Mouse (Mus musculus): ENCODE results near the gene A630001G21Rik.
"Not testable (repeated sequence)": the region's sequence is repeated elsewhere in the genome, so short reads cannot be mapped to it uniquely, and the experiment has no call there.

Gene A630001G21Rik

DNA sequence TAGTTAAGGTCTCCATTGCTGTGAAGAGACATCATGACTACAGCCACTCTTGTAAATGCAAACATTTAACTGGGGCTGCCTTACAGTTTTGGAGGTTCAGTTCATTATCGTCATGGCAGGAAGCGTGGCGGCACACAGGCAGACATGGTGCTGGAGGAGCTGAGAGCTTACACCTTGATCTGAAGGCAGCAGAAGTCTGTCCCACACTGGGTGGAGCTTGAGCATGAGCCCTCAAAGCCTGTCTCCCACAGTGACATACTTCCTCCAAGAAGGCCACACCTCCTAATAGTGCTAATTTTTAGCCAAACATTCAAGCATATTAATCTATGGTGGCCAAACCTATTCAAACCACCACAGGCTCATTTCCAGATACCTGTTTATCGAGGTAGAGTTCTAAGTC is at the start of gene A630001G21Rik:
TSS of gene A630001G21Rik (minus strand) at position 208 of the 400 bp plus-strand sequence.
- no peak for DNase-seq (ENCODE audit: low spot score in 2 of 2)

DNA sequence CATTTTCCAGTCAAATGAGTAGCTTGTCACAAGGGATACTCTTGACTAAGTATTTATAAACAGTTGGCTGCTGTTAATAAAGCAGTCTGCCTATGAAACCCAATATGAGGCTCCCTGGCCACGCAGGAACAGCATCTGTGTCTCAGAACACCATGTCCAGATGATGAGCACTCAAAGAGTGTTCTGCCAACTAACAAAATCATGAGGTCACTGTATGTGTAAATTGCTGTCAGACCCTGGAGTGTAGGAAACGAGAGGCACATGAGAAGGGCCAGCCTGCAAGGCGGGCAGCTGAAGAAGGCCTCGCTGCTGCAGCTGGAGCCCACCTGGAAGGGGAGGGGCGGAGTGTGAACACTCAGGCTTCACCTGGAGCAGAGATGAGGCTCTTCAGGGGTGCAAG is 48.7 kb upstream of the A630001G21Rik start:
- DNase-seq (ENCODE audit: low spot score in 2 of 2) = no peak

DNA sequence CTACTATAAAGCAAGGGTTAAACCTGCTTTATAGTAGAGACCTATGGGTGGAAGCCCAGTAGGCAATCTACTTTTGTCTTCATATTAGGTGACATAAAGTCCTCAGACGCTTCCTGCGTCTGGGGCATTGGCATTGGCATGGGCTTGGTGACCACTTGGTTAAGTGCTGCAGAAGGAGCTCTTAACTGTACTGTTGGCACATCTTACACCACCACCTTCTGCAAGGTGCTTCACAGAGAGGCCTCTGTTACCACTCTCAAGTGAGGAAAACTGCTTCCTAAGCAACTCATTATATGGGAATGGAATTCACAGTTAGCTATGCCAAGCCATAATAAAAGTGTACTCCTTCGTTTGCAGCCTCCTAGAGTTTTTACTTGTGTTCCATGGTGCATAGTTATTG is 46.5 kb upstream of the A630001G21Rik start:
- no peak for DNase-seq (ENCODE audit: low spot score in 2 of 2)

DNA sequence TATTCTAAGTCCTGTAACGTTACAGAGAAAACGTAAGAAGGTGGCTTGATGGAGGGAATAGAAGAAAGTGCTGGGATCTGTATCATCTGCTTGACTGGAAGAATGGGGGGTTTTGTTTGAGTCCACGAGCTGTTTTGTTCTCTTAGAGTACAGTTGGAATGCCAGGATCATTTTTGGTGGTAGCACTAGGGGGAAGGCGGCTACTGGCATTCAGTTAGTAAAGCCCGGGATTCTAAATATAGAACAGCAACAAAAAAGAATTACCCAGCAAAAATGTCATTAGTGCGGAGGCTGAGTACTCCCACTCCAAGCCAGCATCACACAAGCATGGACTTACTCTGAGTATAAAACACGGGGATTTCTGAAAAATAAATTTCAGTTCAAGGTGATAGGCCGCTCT is 43.8 kb upstream of the A630001G21Rik start:
- DNase-seq (ENCODE audit: low spot score in 2 of 2) = no peak

DNA sequence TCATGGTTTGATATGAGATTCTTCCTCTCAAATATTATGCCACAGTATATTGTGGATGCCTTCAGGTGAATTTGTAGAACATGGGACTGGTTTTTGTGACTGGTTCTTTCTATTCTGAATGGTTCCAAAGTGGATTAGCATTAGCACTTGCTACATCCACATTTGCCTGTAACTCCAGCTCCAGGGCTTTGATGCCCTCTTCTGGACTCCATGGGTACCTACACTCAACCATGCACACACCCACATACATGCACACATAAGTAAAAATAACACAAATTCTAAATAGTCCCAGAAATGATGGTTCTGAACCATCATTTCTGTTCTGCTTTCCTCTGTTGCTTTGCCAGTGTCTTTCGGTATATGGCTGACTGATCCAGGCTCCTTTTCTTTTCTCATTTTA is 41.3 kb upstream of the A630001G21Rik start:
- DNase-seq (ENCODE audit: low spot score in 2 of 2) = no peak

DNA sequence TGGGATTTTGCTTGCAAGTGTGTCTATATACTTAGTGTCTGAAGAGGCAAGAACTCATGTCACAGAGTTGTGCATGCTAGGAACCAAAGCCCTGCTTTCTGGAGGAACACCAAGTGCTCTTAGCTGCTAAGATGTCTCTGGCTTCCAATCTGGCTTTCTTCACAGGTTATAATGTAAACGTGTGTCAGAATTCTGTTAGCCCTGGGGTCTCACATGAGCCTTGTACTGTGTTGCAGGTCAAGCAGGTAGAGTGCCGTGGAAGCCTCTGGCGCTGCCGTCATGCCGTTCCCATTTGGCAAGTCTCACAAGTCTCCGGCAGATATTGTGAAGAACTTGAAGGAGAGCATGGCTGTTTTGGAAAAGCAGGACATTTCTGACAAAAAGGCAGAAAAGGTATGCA is 39.7 kb upstream of the A630001G21Rik start:
- DNase-seq (ENCODE audit: low spot score in 2 of 2) = no peak

DNA sequence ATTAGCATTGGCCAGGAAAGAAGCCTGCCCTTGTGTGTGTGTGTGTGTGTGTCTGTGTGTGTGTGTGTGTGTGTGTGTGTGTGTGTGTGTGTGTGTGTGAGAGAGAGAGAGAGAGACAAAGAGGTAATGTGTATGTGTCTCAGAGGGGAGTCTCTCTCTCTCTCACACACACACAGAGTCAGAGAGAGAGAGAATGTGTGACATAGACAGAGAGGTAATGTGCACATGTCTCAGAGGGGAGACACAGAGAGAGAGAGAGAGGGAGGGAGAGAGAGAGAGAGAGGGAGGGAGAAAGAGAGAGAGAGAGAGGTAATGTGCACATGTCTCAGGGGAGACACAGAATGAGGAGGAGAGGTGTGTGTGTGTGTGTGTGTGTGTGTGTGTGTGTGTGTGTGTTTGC is 35.8 kb upstream of the A630001G21Rik start:
- DNase-seq (ENCODE audit: low spot score in 2 of 2) = not testable (repeated sequence)

DNA sequence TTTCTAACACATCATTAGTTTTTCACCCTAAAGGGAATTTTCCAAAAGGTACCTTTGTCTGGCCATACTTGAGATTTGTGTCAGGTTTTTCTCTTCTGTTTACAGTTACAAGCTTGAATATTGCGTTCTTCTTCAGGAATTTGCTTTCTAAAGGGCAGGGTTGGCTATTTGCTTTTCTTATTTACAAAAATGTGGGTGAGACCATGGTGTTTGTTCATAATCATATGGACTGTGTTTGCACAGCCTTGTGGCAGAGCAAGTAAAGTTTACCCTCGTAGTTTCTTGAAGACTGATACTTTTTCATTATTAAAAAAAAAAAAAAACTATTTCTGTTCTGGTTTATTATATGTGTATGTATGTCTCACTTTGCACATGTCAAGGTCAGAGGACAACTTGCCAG is 32.3 kb upstream of the A630001G21Rik start:
- DNase-seq (ENCODE audit: low spot score in 2 of 2) = no peak

DNA sequence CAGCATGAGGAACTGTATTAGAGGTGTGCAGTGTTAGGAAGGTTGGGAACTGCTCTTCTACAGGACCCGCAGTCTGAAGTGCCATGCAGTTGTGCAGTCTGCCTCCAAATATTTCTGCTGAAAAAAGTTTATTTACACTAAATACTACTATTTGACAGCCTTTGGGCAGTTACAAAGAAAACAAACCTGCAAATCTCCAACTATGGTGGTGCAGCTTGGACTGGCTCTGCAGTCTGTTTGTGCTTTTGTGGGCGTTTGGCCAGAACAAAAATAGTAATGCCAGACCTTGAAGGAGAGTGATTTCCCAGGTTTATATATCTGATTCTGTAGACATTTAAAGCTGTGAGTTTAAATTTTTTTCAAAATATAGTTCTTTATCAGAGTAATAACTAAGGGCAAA is 31.9 kb upstream of the A630001G21Rik start:
- no peak for DNase-seq (ENCODE audit: low spot score in 2 of 2)

DNA sequence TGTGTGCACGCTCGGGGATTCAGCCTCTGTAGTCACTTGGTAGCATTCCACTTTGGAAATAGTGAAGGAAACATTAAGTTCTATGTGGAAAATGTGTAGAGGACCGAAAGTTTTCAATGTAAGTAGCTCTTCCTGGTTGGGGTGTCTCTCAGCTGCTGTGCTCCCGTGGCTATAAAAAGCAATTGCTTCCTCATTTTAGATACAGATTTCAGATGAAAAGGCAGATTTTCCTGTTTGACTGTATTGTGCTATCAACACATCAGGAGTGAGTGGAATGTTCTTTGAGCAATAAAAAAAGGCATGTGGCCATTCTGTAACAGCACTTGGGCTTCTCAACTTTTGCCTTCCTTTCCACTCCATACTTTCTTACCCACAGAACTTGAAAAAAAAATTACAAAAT is 30.8 kb upstream of the A630001G21Rik start:
- DNase-seq (ENCODE audit: low spot score in 2 of 2) = no peak

DNA sequence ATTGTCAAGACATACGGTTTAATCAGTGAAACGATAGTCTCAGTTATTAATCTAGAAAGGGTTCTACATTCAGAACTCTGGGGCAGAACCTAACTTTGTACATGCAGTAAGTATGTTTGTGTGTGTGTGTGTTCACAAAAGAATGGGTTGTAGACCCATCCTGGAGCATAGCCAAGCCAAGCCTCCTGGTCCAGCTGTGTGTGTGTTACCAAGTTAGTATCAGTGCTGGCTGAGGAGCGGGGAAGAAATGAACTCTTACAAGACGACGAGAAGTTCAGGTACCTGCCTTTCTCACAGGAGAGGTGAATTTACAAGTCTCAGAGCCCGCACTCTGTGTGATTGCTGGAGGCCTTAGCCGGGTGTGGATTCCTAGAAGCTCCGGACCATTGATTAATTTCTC is 26.1 kb upstream of the A630001G21Rik start:
- no peak for DNase-seq (ENCODE audit: low spot score in 2 of 2)

DNA sequence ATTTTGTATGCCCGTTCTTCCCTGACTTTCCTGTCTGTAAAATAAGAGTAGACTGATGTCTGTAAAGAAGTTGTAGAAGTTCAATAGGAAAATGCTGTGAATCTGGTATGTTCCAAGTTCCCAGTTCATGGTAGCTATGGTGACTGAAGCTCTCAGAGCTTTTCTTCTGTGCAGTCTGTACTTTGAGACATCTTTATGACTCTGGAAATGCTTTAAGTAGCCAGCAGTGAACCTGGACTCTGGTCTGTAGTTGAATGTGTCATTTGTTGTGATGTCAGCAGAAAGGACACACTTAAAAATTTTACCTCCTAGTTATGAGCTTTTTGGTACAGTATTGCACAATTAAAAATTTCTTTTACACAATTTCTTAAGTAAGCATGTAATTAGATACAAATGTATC is 24.1 kb upstream of the A630001G21Rik start:
- no peak for DNase-seq (ENCODE audit: low spot score in 2 of 2)

DNA sequence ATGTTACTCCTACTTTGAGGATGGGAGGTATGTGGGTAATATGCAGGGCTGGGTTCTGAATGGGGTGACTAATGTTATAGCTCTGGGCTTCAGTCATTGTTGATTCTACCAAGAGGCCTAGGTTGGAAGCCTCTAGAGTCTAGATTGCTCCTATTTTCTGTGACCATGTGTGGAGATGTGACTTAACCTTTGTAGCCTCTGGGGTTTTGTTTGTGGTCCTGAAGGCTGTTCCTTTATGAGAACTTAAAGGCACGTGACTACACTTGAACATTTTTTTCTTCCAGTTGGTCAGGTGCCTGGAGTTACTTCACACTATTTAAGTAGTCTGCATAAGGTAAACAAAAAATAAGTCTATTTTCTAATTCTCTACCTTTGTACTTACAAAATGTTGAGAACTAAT is 21.3 kb upstream of the A630001G21Rik start:
- DNase-seq (ENCODE audit: low spot score in 2 of 2) = no peak

DNA sequence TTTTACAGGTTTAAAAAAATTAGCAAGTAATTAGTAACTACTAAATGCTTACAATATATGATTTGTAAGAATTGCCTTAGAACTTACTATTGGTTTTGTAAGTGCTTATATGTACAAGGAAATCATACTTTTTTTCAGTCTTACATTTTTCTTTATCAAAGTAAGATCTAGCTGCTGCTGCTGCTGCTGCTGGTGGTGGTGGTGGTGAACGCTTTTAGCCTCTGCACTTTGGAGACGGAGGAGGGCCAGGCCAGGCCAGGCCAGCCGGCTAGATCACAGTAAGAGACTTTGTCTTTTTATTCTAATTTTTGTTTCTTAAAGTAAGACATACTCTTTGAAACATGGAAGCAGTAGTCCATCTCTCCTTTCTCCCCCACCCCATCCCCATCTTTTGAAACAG is 16.8 kb upstream of the A630001G21Rik start:
- no peak for DNase-seq (ENCODE audit: low spot score in 2 of 2)

DNA sequence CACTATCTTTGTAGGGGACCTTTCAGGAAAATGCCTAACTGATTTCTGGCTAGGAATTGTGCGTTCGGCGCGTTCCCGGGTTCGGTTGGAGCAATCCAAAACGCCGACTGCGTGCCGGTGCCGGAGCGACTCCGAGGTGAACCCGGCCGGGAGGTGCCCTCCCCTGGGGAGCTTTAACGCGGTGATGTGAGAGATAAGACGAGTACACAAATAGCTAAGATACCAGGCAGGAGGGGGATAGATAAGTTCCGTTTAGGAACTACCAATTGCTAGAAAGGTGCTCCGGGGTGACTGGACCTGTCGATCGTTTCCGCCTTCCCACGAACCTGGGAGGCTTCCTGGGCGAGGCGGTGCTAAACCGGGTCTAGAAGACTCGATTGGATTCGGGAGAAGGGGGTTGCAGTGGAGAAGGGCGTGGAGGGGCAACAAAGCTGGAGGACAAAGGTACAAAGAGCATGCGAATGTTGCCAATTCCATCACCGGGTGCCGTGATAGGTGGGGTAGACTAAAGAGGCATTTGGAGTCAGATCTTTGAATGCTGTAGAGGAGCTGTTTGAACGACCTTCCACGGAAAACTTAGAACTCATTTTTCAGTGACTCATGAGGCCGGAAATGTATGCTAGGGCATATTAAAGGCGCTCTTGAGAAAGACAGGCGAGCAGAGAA is 15.8 kb upstream of the A630001G21Rik start:
- peak in 1 of 2 experiments; percentile 21 for DNase-seq (ENCODE audit: low spot score in 2 of 2)

DNA sequence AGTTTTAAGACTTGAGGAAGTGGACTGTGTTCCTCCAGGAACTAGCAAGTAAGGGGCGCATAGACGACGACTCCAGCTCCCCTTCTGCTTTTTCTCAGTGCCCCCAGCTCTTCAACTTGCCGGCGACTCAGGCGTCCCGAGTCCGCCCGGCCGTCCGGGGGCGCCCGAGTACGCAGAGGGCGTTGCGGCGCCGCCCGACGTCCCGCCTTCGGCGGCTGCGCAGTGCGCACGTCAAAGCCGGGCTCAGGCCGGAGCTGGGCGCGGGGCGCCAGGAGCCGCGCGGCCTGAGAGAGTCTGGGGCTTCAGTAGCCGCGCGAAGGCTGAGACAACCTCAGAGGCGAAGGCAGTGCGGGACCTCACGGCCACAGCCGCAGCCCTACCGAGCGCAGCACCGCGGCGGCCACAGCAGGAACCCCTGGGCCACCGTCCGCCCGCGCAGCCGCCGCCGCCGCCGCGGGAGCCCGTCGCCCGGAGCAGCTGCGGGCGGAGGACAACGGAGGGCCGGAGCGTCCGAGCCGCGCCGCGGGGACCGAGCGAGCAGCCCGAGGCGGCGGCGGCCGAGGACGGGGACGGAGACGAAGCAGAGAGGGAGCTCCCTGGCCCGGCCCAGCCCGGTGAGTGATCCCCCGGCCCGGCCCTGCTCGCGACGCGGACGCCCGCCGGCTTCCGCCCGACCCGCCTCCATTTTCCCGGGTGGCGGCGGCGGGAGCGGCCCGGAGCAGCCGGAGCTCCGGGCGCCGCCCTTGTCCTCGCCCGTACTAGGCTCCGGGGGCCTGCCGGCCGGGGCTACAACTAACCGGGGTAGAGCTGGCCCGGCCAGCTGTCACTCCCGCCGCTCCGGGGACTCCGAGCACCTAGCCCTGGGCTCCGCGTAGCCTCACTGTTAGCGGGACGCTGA is 15.0 kb upstream of the A630001G21Rik start, which contains the start of gene Cab39:
TSS of gene Cab39 (plus strand) at position 234 of the 898 bp plus-strand sequence.
- DNase-seq (ENCODE audit: low spot score in 2 of 2) = peak; percentile 77 to 89

DNA sequence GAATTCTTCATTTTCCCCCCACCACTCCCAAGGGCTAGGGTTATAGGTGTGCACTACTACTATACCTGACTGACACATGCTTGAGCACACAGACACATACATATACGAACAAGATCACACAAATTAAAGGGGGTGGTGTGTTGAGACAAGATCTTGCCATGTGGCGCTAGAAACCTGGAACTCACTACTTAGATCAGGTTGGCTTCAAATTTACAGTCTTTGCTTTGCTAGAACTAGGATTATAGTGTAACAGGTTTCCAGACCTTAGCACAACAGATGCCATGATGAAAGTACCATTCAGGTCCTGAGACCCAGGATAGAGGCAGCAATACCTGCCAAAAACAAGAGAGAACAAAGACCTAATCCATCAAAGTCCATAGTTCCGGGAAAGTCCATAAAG is 13.0 kb upstream of the A630001G21Rik start:
- DNase-seq (ENCODE audit: low spot score in 2 of 2) = no peak

DNA sequence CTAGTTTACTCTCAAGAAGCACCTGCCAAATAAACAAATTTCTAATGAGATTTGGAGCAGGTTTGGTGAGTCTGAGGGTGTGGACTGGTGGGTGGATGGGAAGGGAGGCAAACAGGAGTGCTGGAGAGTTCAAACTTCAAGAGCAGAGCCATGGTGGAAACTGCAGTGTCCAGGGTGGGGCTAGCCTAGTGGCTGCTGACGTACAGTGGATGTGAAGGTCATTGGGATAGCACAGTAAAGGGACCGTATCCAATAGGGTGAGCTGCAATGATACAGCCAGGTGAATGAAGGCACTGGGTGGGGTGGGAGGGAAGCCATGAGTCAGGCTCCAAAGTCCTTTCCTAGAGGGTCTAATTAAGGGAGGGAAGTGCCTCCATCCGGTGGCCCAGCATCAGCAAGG is 12.1 kb upstream of the A630001G21Rik start:
- no peak for DNase-seq (ENCODE audit: low spot score in 2 of 2)

DNA sequence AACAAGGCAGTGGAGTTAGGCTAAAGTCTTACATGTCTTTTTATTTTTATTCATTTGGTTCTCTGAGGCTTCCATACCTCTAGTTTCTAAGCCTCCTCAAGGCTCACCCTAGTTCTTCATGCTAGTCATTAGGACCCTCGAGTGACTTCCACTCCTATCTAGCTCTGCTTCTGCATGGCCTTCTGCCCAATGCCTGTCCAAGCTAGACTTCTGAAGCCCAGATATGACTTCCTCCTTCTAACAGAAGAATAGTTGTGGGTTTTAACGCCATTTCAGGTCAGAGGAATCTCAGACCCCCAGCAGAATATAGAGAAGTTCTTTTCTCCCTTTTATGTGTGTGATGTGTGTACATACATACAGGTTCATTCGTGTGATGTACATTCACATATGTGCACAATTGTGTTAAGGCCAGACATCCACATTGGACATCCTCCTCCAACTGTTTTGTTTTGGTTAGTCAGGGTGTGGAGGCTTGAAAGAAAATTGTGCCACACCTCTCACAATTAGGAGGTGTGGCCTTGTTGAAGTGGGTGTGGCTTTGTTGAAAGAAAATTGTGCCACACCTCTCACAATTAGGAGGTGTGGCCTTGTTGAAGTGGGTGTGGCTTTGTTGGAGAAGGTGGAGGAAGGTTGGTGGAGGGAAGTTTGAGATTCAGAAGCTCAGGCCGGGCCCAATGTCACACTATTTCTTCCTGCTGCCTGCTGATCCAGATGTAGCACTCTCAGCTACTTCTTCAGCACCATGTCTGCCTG is 1.2 kb upstream of the A630001G21Rik start:
- DNase-seq (ENCODE audit: low spot score in 2 of 2) = no peak

DNA sequence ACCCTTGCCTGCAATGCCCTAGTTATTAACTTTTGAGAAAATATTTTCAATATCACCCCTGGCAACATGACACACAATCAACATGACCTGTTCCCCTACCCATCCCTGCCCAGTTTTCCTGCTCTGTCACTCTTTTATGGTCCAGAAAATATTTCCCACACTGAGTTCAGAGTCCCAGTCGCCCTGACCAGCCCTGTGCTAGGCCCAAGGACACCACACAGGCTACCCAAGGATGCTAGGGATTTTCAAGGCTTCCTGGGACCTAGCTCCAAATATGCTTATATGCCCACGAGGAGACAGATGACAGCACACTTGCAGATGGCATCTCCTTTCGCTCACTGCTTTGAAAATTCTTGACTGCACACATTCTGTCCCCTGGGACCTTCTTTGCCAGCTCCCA is 569 bp upstream of the A630001G21Rik start:
- no peak for DNase-seq (ENCODE audit: low spot score in 2 of 2)

DNA sequence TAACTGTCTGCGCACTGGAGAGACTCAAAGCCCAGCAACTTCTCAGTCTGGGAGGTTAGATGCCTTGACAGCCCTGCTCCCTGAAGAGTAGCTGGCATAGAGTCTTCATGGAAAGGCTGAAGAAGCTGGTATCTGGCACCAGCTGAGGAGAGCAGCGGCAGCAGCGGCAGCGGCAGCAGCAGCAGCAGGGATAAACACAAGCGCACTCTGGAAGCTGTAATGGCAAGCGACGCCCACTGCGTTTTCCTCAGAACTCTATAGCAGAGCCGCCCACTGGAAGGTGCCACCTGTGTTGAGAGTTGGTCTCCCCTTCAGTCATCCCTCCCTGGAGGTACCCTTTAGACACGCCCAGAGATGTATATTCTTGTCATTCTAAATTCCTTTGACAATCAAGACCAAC is 2.3 kb downstream of the A630001G21Rik start:
- no peak for DNase-seq (ENCODE audit: low spot score in 2 of 2)

DNA sequence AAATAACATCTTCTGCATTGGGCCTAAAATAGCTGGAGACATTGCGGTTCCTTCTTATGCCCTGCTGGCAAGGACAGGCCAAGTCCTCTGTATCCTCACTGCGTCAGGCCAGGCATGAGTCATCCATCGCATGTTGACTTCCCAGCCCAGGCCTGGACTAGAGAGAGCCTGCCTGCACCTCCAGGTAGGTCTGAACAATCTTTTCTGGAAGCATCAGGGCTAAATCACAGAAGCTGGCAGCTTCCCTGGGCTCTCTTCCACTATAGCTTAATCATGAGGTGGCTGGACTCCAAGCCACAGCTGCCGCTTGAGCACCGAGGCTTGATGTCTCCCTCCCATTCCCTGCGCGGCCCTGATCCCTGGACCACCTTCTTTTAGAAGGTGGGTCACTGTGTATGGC is 3.3 kb downstream of the A630001G21Rik start:
- DNase-seq (ENCODE audit: low spot score in 2 of 2) = no peak

Measured in frontal cortex, postnatal 10 days (tissue).